Mouse (Mus musculus): Measurements from ENCODE around the gene Trnp1.

- TF ChIP-seq CTCF (IDR thresholded peaks at IDR 0.05; ENCODE audit: borderline replicate concordance, extremely low read depth, insufficient read depth, insufficient read length) (no peak), POLR2A (IDR thresholded peaks at IDR 0.05; ENCODE audit: borderline replicate concordance, extremely low read depth, insufficient read depth, insufficient read length, poor library complexity, severe bottlenecking) (no peak)
Measured at GRCm38 (mm10) chr4:133461362-133461761, 37.0 kb downstream of the Trnp1 start.

Measured in brain, embryonic 14.5 days (tissue).